Mouse (Mus musculus): ENCODE results near the gene Kdm4b. TPM values are rescaled to one million over a fixed set of nuclear protein-coding genes. Genes with fewer than 3 reads are reported as not detected.

The Kdm4b gene
- polyA plus RNA-seq, 1 experiment from 2014 or later = 54.3 TPM

GRCm38 (mm10) chr17:56370090-56370489 lies 44.2 kb downstream of the Kdm4b start:
- no peak for ATAC-seq (ENCODE audit: insufficient number of reproducible peaks, insufficient read depth, low FRiP score, low TSS enrichment, low read depth)
- peaks cover 10% of the 10 kb centered on the region for H3K4me1 ChIP-seq (replicated peaks)
- H3K9ac ChIP-seq (replicated peaks) = no peak overlapping the region
- WGBS = 88% methylated on average over 3 of the region's 3 CpGs
- no peaks in the 10 kb centered on the region for H3K27me3 ChIP-seq
- peaks cover 93% of the 10 kb centered on the region for H3K36me3 ChIP-seq
- H3K4me2 ChIP-seq = no peak overlapping the region
- no peak overlapping the region for H3K27ac ChIP-seq
- no peak overlapping the region for H3K4me3 ChIP-seq (replicated peaks)
- H3K9me3 ChIP-seq = no peaks in the 10 kb centered on the region

GRCm38 (mm10) chr17:56371029-56371660 lies 45.3 kb downstream of the Kdm4b start:
- ATAC-seq (ENCODE audit: insufficient number of reproducible peaks, insufficient read depth, low FRiP score, low TSS enrichment, low read depth) = no peak
- H3K27me3 ChIP-seq = no peaks in the 10 kb centered on the region
- H3K4me2 ChIP-seq = no peak overlapping the region
- peaks cover 97% of the 10 kb centered on the region for H3K36me3 ChIP-seq
- H3K9ac ChIP-seq (replicated peaks) = no peak overlapping the region
- no peaks in the 10 kb centered on the region; the same call in 1 of the 2 replicates for H3K4me1 ChIP-seq (replicated peaks)
- H3K27ac ChIP-seq = no peak overlapping the region
- WGBS = 51% methylated on average over 15 of the region's 15 CpGs
- no peak overlapping the region for H3K4me3 ChIP-seq (replicated peaks)
- H3K9me3 ChIP-seq = no peaks in the 10 kb centered on the region

- no peaks in the 10 kb centered on the region; the same call in 1 of the 2 replicates for H3K4me1 ChIP-seq (replicated peaks)
- ATAC-seq (ENCODE audit: insufficient number of reproducible peaks, insufficient read depth, low FRiP score, low TSS enrichment, low read depth) = no peak
- H3K4me2 ChIP-seq = no peak overlapping the region
- 74% methylated on average over 4 of the region's 4 CpGs for WGBS
- no peak overlapping the region for H3K4me3 ChIP-seq (replicated peaks)
- no peak overlapping the region for H3K27ac ChIP-seq
- H3K9me3 ChIP-seq = no peaks in the 10 kb centered on the region
- no peak overlapping the region for H3K9ac ChIP-seq (replicated peaks)
- no peaks in the 10 kb centered on the region for H3K27me3 ChIP-seq
- H3K36me3 ChIP-seq = peaks cover 98% of the 10 kb centered on the region
These were observed 46.2 kb downstream of the Kdm4b start for GRCm38 (mm10) chr17:56372109-56372508.

- no peaks in the 10 kb centered on the region for H3K27me3 ChIP-seq
- no peak overlapping the region for H3K4me3 ChIP-seq (replicated peaks)
- H3K36me3 ChIP-seq = peaks cover 98% of the 10 kb centered on the region
- H3K9me3 ChIP-seq = no peaks in the 10 kb centered on the region
- H3K4me1 ChIP-seq (replicated peaks) = no peaks in the 10 kb centered on the region; the same call in 1 of the 2 replicates
- ATAC-seq (ENCODE audit: insufficient number of reproducible peaks, insufficient read depth, low FRiP score, low TSS enrichment, low read depth) = no peak
- no peak overlapping the region for H3K9ac ChIP-seq (replicated peaks)
- WGBS = 72% methylated on average over 17 of the region's 17 CpGs
- no peak overlapping the region for H3K27ac ChIP-seq
- no peak overlapping the region for H3K4me2 ChIP-seq
These were observed 47.5 kb downstream of the Kdm4b start for GRCm38 (mm10) chr17:56373136-56374034.

- Histone ChIP-seq H3K9ac (replicated peaks) (no peak overlapping the region), H3K4me2 (no peak overlapping the region), H3K27ac (no peak overlapping the region), H3K4me1 (replicated peaks) (no peaks in the 10 kb centered on the region; the same call in 1 of the 2 replicates), H3K4me3 (replicated peaks) (no peak overlapping the region), H3K9me3 (no peaks in the 10 kb centered on the region), H3K36me3 (peaks cover 98% of the 10 kb centered on the region), H3K27me3 (no peaks in the 10 kb centered on the region)
- ATAC-seq (ENCODE audit: insufficient number of reproducible peaks, insufficient read depth, low FRiP score, low TSS enrichment, low read depth) = no peak
- 88% methylated on average over 1 of the region's 1 CpGs for WGBS
These were observed 49.0 kb downstream of the Kdm4b start for GRCm38 (mm10) chr17:56374851-56375250.

GRCm38 (mm10) chr17:56379281-56379834 lies 53.5 kb downstream of the Kdm4b start:
- H3K36me3 ChIP-seq = peaks cover 96% of the 10 kb centered on the region
- no peaks in the 10 kb centered on the region for H3K27me3 ChIP-seq
- no peak overlapping the region; the same call in 1 of the 2 replicates for H3K9ac ChIP-seq (replicated peaks)
- no peak overlapping the region for H3K27ac ChIP-seq
- H3K4me3 ChIP-seq (replicated peaks) = no peak overlapping the region
- ATAC-seq (ENCODE audit: insufficient number of reproducible peaks, insufficient read depth, low FRiP score, low TSS enrichment, low read depth) = no peak
- H3K9me3 ChIP-seq = no peaks in the 10 kb centered on the region
- 69% methylated on average over 6 of the region's 6 CpGs for WGBS
- H3K4me2 ChIP-seq = no peak overlapping the region
- H3K4me1 ChIP-seq (replicated peaks) = no peaks in the 10 kb centered on the region

- peaks cover 96% of the 10 kb centered on the region for H3K36me3 ChIP-seq
- no peak overlapping the region for H3K4me3 ChIP-seq (replicated peaks)
- no peak overlapping the region for H3K4me2 ChIP-seq
- H3K9ac ChIP-seq (replicated peaks) = no peak overlapping the region
- H3K4me1 ChIP-seq (replicated peaks) = no peaks in the 10 kb centered on the region
- no peaks in the 10 kb centered on the region for H3K9me3 ChIP-seq
- no peak overlapping the region for H3K27ac ChIP-seq
- ATAC-seq (ENCODE audit: insufficient number of reproducible peaks, insufficient read depth, low FRiP score, low TSS enrichment, low read depth) = no peak
- WGBS = 89% methylated on average over 6 of the region's 6 CpGs
- no peaks in the 10 kb centered on the region for H3K27me3 ChIP-seq
These were observed 54.4 kb downstream of the Kdm4b start for GRCm38 (mm10) chr17:56380286-56380685.

GRCm38 (mm10) chr17:56381183-56381582 lies 55.3 kb downstream of the Kdm4b start:
- H3K9ac ChIP-seq (replicated peaks) = no peak overlapping the region
- peaks cover 96% of the 10 kb centered on the region for H3K36me3 ChIP-seq
- ATAC-seq (ENCODE audit: insufficient number of reproducible peaks, insufficient read depth, low FRiP score, low TSS enrichment, low read depth) = no peak
- H3K9me3 ChIP-seq = no peaks in the 10 kb centered on the region
- no peaks in the 10 kb centered on the region for H3K4me1 ChIP-seq (replicated peaks)
- H3K27ac ChIP-seq = no peak overlapping the region
- H3K4me2 ChIP-seq = no peak overlapping the region
- H3K27me3 ChIP-seq = no peaks in the 10 kb centered on the region
- 93% methylated on average over 5 of the region's 5 CpGs for WGBS
- no peak overlapping the region for H3K4me3 ChIP-seq (replicated peaks)

- H3K27me3 ChIP-seq = no peaks in the 10 kb centered on the region
- H3K9me3 ChIP-seq = no peaks in the 10 kb centered on the region
- H3K27ac ChIP-seq = no peak overlapping the region
- no peak overlapping the region for H3K4me3 ChIP-seq (replicated peaks)
- H3K9ac ChIP-seq (replicated peaks) = no peak overlapping the region
- 66% methylated on average over 8 of the region's 8 CpGs for WGBS
- peaks cover 94% of the 10 kb centered on the region for H3K36me3 ChIP-seq
- ATAC-seq (ENCODE audit: insufficient number of reproducible peaks, insufficient read depth, low FRiP score, low TSS enrichment, low read depth) = no peak
- H3K4me2 ChIP-seq = no peak overlapping the region
- H3K4me1 ChIP-seq (replicated peaks) = no peaks in the 10 kb centered on the region
These were observed 57.1 kb downstream of the Kdm4b start for GRCm38 (mm10) chr17:56382997-56383396.

GRCm38 (mm10) chr17:56384903-56385302 lies 59.0 kb downstream of the Kdm4b start:
- H3K4me3 ChIP-seq (replicated peaks) = no peak overlapping the region
- H3K27ac ChIP-seq = no peak overlapping the region
- no peak overlapping the region for H3K9ac ChIP-seq (replicated peaks)
- no peaks in the 10 kb centered on the region for H3K9me3 ChIP-seq
- 86% methylated on average over 6 of the region's 6 CpGs for WGBS
- H3K36me3 ChIP-seq = peaks cover 94% of the 10 kb centered on the region
- no peaks in the 10 kb centered on the region for H3K4me1 ChIP-seq (replicated peaks)
- no peak overlapping the region for H3K4me2 ChIP-seq
- H3K27me3 ChIP-seq = no peaks in the 10 kb centered on the region
- ATAC-seq (ENCODE audit: insufficient number of reproducible peaks, insufficient read depth, low FRiP score, low TSS enrichment, low read depth) = no peak

GRCm38 (mm10) chr17:56387612-56388011 lies 61.8 kb downstream of the Kdm4b start:
- WGBS = 84% methylated on average over 6 of the region's 6 CpGs
- Histone ChIP-seq H3K36me3 (peaks cover 94% of the 10 kb centered on the region), H3K4me2 (no peak overlapping the region), H3K9me3 (no peaks in the 10 kb centered on the region), H3K9ac (replicated peaks) (no peak overlapping the region), H3K4me1 (replicated peaks) (no peaks in the 10 kb centered on the region), H3K27me3 (no peaks in the 10 kb centered on the region), H3K27ac (no peak overlapping the region), H3K4me3 (replicated peaks) (no peak overlapping the region)
- ATAC-seq (ENCODE audit: insufficient number of reproducible peaks, insufficient read depth, low FRiP score, low TSS enrichment, low read depth) = no peak
